Mouse (Mus musculus) embryonic stem cell, embryonic (primary cell): Measurements from ENCODE around the gene Gtf2a1.

Experiments used
- CTCF ChIA-PET, 4 experiments: fragments of 300-600 bp in 2 of 4; fragments of 350-600 bp in 2 of 4; sonication (Branson Sonifier 250); formaldehyde crosslinking; loops; one replicate each; lab custom pipeline; 2022; ENCODE audit warnings: inconsistent platforms in 2 of 4; lab: Charles Lee
- POLR2A ChIA-PET, 4 experiments: fragments of 300-600 bp in 2 of 4; fragments of 350-600 bp in 2 of 4; sonication (Branson Sonifier 250); formaldehyde crosslinking; loops; one replicate each; lab custom pipeline; 2022; ENCODE audit warnings: antibody characterized with exemption in 4 of 4, inconsistent platforms in 1 of 4; lab: Charles Lee

The Gtf2a1 gene

DNA sequence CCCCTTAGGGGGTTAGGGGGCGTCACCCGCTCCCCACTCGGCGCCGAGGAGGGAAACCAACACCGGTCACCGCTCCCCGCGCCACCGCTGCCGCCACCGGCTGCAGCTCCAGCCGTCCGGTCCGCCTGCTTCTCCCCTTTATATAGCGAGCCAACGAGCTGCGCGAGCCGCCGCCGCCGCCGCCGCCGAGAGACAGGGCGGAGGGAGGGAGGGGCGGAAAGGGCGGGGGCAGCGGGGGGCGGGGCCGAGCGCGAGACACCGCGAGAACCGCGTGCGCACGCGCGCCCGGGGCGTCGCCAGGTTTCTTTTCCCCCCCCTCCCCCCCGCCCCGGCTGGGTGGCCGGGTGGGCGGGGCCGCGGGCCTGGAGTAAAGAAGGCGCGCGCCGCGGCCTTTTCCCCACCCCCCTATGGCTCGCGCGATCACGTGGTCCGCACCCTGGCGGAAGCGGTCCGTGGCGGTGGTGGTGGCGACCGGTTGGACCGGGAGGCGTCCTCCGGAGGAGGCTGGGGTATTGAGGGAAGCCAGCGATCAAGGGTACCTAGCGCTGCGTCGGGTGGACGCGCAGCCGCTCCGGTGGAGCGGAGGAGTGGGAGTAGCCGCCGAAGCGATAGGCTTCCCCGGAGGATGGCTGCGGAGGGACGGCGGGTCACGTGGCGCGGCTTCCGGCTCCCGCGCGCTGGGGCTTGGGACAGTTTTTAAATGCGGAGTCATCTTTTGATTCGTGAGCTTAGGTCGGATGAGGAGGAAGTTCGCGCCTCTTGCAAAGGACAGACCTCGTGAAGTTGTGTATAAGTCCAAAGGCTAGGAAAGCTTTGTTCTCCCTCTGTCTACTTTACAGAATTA is at the start of gene Gtf2a1:
Gene Gtf2a1 (minus strand): TSS at position 641 of the 844 bp plus-strand sequence.
- ChIA-PET POLR2A (interaction anchor here (0.6 to 5.2 kb wide), 76 partner anchors 8 to 1778 kb away, joined by 3 to 58 read pairs (median 4); partner anchors contain the start of genes Cep128 (in 3 of the 4), Ston2 (in 3 of the 4), Sel1l (in 2 of the 4) and Tshr (in 2 of the 4)), CTCF (interaction anchor here in 1 of 4 experiments (0.6 to 0.7 kb wide), 2 partner anchors 200 to 264 kb away, joined by 3 read pairs; no protein-coding TSS in a partner anchor)

DNA sequence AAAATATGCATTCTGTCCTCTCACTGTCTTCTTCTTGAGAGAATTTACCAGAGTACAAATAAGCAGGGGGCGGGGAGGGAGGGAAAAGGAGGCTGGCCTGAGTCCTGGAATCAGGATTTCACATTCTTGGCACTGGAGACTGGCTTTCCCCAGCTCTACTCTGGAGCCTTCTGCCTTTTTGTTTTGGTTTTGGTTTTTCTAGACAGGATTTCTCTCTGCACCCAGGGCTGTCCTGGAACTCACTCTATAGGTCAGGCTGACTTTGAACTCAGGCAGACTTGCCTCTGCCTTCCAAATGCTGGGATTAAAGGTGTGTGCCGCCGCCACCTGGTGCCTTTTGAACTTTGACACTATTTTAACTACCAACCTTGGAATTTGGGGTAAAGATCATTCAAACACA is 48.1 kb upstream of the Gtf2a1 start:
- ChIA-PET POLR2A (interaction anchor here in 1 of 4 experiments (0.9 to 1.3 kb wide), 2 partner anchors 10 to 150 kb away, joined by 3 to 4 read pairs; partner anchors contain the start of gene Ston2), CTCF (interaction anchor here in 3 of 4 experiments (0.7 to 2.3 kb wide), 4 partner anchors 49 to 152 kb away, joined by 3 to 10 read pairs (median 6); partner anchors contain the start of gene Ston2 (in 1 of the 3))

DNA sequence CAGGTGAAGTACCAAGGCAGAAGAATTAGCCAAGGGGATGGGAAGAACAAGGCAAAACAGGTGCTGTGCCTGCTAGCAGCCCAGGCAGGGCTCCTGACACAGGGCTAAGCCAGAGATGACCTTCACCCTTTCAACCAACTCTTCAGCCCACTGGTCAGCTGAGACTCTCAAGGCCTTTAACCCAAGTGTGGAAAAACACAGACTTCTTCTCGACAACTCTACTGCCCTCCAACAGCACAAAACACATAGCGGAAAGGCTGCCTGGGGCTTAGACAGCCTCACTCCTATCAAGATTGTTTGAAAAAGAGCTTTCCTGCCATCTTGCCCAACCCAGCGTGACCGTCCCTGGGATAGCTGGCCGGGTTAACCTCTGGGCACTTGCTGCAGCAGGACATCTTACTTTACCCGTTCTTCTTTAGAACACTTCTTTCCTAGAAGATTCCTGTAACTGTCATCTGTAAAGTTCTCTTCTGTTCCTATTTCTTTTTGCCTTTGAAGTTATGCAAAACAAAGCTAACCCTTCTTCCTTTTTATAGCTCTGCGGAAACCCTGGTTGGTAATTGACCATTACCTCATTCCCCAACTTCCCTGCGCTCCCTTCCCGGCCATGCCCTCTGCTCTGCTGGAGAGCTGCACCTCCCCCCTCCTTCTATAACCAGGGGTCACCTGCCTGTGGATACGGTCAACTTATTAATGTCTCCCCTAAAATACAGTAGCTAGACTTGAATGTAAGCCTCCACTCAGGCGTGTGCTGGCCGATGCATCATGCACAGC is 47.0 kb upstream of the Gtf2a1 start:
- ChIA-PET CTCF (interaction anchor here in 2 of 4 experiments (0.6 to 2.3 kb wide), 4 partner anchors 16 to 153 kb away, joined by 3 to 10 read pairs (median 4); partner anchors contain the start of gene Ston2 (in 1 of the 2)), POLR2A (interaction anchor here in 1 of 4 experiments (0.8 to 1.3 kb wide), 3 partner anchors 125 to 151 kb away, joined by 3 read pairs; partner anchors contain the start of gene Ston2)

DNA sequence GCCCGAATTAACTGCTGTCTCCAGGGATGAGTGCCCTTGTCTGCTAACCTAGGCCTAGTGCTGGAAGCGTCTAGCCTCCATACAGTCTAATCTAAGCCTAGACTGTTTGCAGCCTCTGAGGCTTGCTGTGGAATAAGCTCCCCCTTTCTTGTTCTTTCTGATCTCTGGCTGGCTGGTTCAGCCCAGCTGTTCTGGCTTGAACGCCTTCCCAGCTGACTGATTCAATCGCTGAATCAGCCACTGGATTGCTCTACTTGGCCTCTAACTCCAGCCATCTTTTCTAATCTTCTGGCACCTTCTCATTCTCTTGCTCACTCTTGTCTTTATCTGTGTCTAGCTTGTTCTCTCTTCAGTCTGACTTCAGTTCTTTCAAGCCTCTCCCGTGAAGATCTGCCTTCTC is 36.2 kb upstream of the Gtf2a1 start:
- CTCF ChIA-PET: interaction anchor here in 2 of 4 experiments (0.6 to 1.9 kb wide), 2 partner anchors 15 to 16 kb away, joined by 3 to 6 read pairs; no protein-coding TSS in a partner anchor

DNA sequence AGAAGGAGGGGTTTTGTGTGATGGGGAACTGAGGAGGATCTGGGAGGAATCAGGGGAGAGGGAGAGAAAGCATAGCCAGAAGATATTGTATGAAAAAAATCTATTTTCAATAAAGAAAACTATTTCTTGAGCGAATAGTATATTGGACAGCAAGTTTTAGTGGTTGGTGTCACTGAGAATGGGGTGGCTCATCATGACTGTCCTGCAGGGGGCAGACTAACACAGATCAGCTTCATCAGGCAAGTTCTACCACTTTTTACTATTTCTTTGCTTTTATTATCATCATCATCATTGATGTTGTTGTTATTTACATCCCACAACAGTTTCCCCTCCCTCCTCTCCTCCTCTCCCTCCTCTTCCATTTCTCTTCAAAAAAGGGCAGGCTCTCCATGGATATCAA is 34.7 kb upstream of the Gtf2a1 start:
- CTCF ChIA-PET: interaction anchor here (0.5 to 1.9 kb wide), 9 partner anchors 11 to 199 kb away, joined by 3 to 10 read pairs (median 4); partner anchors contain the start of gene Ston2 (in 1 of the 4)
- POLR2A ChIA-PET: interaction anchor here in 1 of 4 experiments (0.7 to 2.0 kb wide), 2 partner anchors 37 to 224 kb away, joined by 4 to 7 read pairs; no protein-coding TSS in a partner anchor

More for the DNA sequence above, 36.2 kb upstream of the Gtf2a1 start:
- POLR2A ChIA-PET: interaction anchor here in 1 of 4 experiments (1.6 kb wide), 1 partner anchor 36 kb away, joined by 3 read pairs; the partner anchor contains the start of gene Gtf2a1

DNA sequence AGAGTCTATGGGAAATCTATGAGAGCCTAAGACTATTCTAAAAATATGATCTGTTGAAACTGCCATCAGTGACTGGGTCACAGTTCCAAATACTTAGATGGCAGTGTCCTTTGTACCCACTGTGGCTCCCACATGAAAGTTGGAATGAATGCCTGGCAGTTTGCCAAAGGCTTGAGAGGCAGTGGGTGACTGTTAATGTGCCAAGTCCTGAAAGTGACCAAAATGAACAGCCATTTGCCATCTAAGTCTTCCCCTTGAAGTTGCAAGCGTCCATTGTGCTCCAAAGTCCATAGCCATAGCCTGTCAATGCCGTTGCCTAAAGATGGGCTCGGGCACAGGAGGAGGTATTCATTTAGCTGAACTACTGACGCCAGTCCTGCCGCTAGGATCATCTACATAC is 19.1 kb upstream of the Gtf2a1 start:
- POLR2A ChIA-PET: interaction anchor here in 2 of 4 experiments (1.0 to 5.3 kb wide), 3 partner anchors 10 to 237 kb away, joined by 3 to 27 read pairs (median 8); no protein-coding TSS in a partner anchor
- CTCF ChIA-PET: no interaction called here

DNA sequence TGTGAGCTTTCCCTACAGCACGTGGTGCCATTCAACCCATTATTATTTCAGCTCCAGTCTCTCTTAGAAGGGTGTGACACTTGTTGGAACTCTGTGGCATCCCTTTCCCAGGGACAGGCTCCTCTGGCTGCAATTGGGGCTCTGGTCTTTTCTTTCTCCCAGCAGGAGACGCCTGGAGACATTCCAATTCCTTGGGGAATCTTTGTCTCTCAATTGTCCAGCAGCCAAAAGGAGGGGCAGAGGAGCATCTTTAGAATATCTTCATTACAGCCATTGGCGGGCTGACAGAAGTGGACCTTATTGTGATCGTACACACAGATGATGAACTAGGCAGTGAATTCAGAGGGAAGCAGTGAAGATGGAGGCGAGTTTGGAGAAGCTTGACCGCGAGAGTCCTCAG is 17.4 kb upstream of the Gtf2a1 start:
- ChIA-PET POLR2A (interaction anchor here (0.9 to 5.3 kb wide), 9 partner anchors 9 to 20 kb away, joined by 3 to 58 read pairs (median 7); partner anchors contain the start of gene Gtf2a1 (in 4 of the 4)), CTCF (interaction anchor here in 2 of 4 experiments (1.2 to 1.6 kb wide), 3 partner anchors 14 to 182 kb away, joined by 3 to 8 read pairs (median 3); no protein-coding TSS in a partner anchor)

DNA sequence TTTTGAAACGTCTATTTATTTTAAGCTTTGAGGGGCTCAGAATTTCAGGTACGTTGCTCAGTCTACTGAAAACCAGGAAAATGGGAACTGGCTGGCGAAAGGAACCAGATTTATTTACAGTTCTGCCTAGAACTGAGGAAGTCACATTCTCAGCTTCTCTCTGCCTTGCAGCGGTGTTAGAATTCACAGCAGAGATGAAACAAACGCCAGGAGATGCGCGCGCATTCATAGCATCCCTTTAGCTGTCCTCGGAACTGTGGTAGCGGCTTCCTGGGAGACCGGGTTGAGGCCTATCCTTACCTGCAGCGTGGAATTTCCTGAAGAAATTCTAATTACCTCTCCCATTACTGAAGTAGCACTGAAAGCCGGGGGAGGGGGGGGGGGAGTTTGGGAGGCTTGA is 16.4 kb upstream of the Gtf2a1 start:
- ChIA-PET CTCF (interaction anchor here in 3 of 4 experiments (0.6 to 1.2 kb wide), 3 partner anchors 14 to 930 kb away, joined by 3 to 6 read pairs (median 5); no protein-coding TSS in a partner anchor), POLR2A (interaction anchor here (0.6 to 5.3 kb wide), 10 partner anchors 8 to 79 kb away, joined by 3 to 58 read pairs (median 6); partner anchors contain the start of gene Gtf2a1 (in 4 of the 4))

DNA sequence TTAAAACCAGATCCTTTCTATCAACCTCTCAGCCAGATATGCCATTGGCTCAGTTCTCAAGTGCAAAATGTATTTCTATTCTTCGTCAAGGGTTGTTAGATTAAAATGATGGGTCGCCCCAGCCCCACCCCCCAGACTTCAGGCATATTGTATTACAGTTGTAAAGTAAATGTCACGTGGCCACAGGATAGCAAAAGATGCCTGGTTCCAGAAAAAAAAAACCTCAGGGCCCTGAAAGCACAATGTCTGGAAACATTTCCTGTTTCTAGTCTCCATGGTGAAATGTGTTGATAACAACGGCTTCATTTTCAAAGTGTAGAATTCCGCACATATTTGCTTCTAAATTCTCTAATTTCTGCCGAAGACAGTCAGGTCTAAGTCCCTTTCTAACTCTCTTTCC is 14.3 kb upstream of the Gtf2a1 start:
- CTCF ChIA-PET: no interaction called here
- POLR2A ChIA-PET: no interaction called here

DNA sequence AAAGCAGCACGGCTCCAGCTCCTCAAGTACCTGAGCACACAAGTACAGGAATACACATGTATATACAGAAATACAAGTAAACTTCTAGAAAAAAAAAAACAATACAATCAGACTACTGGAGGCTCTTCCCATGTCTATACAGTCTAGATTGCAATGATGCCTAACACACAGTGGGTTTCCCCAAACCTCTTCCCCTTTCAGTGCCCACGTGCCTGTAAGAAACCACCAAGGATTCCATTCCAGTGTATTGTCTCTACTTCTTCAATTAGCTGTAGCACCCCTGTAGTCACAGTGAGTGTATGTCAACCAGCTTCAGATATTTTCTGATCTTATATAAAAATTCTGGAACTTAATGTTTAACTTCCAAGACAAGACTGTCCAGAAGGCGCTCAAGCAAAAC is 1.8 kb upstream of the Gtf2a1 start:
- POLR2A ChIA-PET: interaction anchor here in 2 of 4 experiments (0.8 to 5.2 kb wide), 6 partner anchors 8 to 65 kb away, joined by 3 to 58 read pairs (median 4); no protein-coding TSS in a partner anchor
- CTCF ChIA-PET: interaction anchor here in 1 of 4 experiments (1.1 kb wide), 1 partner anchor 15 kb away, joined by 3 read pairs; no protein-coding TSS in a partner anchor

DNA sequence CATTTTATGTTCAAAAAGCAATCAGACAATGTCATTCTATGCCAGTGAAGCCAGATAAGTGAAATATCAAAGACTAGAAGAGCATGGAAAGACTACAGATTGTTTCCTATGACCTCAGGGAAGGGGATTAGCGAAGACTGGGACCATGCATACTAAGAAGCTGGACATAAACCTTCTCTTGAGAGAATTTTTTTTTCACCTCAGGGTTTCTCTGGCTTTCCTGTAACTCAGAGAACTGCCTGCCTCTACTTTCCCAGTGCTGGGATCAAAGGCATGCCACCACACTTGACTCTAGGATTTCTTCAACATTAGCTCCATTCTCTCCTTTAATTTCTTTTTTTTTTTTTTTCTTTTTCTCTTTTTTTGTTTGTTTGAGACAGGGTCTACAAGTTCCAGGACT is 904 bp upstream of the Gtf2a1 start:
- ChIA-PET POLR2A (interaction anchor here (0.6 to 5.2 kb wide), 23 partner anchors 9 to 895 kb away, joined by 3 to 58 read pairs (median 5); partner anchors contain the start of genes Cep128 (in 1 of the 4), Ston2 (in 1 of the 4) and Tshr (in 1 of the 4)), CTCF (interaction anchor here in 1 of 4 experiments (0.8 kb wide), 1 partner anchor 34 kb away, joined by 4 read pairs; no protein-coding TSS in a partner anchor)

DNA sequence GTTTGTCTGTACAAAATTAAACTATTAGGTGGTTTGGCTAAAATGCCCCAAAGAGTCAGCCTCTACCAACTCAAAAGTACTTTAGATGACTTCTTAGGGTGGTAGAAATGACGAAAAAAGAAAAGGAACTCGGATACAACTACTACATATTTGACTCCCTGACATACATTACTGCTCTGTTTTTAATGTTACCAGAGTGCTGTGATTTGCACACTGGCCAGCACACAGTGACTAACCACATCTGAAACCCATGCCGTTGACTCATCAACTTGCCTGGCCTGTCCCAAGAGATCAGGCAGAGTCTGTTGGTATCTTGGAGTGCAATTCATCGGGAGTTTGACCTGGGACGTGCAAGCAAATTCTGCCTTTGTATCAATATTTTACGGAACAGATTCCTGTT is 429 bp upstream of the Gtf2a1 start:
- ChIA-PET POLR2A (interaction anchor here (0.7 to 5.2 kb wide), 57 partner anchors 8 to 361 kb away, joined by 3 to 58 read pairs (median 5); partner anchors contain the start of genes Sel1l (in 2 of the 4), Ston2 (in 2 of the 4), Cep128 (in 1 of the 4) and Tshr (in 1 of the 4)), CTCF (interaction anchor here in 1 of 4 experiments (0.8 kb wide), 1 partner anchor 34 kb away, joined by 4 read pairs; no protein-coding TSS in a partner anchor)

DNA sequence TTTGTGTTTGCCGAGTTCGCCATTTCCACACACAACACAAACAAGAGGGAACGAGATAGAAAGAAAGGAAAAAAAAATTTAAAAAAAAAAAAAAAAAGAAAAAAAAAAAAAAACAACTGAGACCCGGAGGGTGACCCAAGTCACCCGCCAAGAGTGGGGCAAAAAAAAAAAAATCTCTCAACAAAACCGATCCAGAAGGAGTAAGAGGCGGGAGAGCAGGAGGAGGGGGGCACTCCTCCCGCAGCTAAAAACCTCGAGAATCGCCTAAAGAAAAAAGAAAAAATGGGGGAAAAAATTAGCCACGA is 793 bp downstream of the Gtf2a1 start:
- CTCF ChIA-PET: interaction anchor here in 1 of 4 experiments (0.6 to 0.7 kb wide), 2 partner anchors 200 to 265 kb away, joined by 3 read pairs; no protein-coding TSS in a partner anchor
- POLR2A ChIA-PET: interaction anchor here (0.6 to 5.2 kb wide), 49 partner anchors 8 to 1777 kb away, joined by 3 to 58 read pairs (median 5); partner anchors contain the start of genes Cep128 (in 3 of the 4), Tshr (in 2 of the 4) and Ston2 (in 1 of the 4)

DNA sequence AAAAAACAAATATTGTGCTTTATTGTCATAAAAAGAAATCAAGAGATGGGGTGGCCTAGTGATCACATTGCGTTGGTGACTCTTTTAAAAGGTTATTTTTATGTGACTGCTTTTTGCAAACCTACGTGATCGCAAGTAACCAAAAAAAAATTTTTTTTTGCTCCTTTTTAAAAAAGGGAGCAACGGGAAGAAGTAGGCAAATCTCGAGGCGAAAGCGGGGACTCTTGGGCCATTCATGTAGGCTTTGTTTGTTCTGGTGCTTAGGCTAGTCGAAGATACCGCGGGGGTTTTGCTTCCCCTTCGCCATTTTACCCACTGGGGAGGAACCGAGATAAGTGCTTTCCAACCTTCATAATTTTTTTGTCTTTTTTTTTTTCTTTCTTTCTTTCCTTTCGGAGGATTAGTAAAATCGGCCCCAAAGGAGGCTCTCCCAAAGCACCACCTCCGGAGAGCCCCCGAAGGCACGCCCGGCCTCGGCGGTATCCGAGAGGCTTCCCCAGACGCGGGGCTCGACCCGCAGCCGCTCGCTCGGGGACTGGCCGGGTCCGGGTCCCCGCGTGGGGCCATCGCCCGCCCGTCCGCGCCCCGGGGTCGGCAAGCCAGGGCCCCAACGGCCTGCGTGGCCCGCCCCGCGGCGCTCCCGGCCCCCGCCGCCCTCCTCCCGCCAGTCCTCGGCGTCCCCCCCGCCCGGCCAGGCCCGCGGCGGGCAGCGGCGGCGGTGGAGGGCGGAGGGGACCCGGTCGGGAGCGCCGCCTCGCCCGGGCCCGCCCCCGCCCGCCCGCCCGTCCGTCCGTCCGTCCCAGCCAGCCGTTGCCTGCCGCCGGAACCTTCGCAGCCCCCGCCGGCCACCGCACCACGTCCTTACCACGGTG is 1.4 kb downstream of the Gtf2a1 start:
- POLR2A ChIA-PET: interaction anchor here in 3 of 4 experiments (0.6 to 5.2 kb wide), 81 partner anchors 7 to 382 kb away, joined by 3 to 58 read pairs (median 5); partner anchors contain the start of genes Cep128 (in 3 of the 3), Tshr (in 2 of the 3), Sel1l (in 1 of the 3) and Ston2 (in 1 of the 3)
- CTCF ChIA-PET: interaction anchor here in 2 of 4 experiments (0.6 to 0.7 kb wide), 3 partner anchors 201 to 266 kb away, joined by 3 to 5 read pairs (median 3); no protein-coding TSS in a partner anchor

DNA sequence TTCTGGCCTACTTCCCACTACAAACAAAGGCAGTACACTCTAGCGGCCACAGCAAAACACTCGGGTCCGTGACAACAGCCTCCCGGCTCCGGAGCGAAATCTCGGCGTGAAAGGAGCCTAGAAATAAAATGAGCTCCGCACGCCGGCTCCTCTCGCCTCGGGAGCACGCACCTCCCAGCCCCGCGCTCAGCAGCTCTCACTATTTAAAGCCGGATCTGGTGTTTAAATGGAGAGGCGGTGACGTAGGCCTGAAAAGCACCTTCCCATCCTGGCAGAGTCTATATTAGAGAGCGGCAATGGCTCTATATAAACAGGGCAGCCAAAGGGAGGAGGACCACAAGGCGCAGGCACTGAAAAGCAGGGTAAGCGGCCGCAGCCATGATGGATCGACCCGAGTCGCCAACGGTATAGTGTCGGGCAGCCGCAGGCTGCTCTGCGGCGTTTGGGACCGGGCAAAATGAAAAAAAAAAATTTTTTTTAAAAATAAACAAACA is 2.1 kb downstream of the Gtf2a1 start:
- POLR2A ChIA-PET: interaction anchor here (0.6 to 2.0 kb wide), 68 partner anchors 8 to 374 kb away, joined by 3 to 33 read pairs (median 4); partner anchors contain the start of genes Cep128 (in 1 of the 4), Sel1l (in 1 of the 4) and Tshr (in 1 of the 4)
- CTCF ChIA-PET: interaction anchor here in 1 of 4 experiments (0.7 kb wide), 1 partner anchor 247 kb away, joined by 5 read pairs; no protein-coding TSS in a partner anchor
